Mouse (Mus musculus): ENCODE measurements around the gene Bzw1. TPM values are rescaled to one million over a fixed set of nuclear protein-coding genes. Genes with fewer than 3 reads are reported as not detected.

The Bzw1 gene
- 33.5 and 34.0 TPM in 2 replicates for polyA plus RNA-seq (2012; rRNA removed)

DNA sequence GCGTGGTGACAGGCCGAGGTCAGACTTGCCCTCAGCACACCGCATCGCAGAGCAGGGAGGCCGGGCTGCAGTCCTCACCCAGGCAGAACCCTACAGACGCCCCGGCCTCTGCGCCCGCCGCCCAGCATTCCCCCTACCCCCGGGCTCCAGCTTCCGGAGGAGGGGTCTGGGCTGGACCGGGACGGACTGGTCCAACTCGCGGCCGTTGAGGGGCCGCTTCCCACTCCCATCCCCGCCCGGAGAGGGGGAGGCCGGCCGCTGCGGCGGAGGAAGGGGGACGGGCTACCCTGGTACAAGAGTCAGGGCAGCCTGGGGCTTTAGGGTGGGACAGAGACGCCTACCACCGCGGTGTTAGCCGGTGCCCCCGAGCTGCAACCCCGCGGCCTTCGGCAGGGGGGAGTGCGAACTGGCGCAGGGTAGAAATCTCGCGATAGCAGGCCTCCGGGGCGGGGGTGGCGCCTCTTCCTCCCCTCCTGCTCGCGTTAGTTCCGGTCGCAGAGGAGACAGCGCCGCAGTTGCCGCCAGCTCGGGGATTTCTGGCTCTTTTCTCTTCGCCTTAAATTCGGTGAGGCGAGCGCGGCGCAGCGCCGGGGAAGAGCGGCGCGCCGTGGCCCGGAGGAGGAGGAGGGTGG, at the start of gene Bzw1:
Gene Bzw1 (plus strand): TSS at position 247 of the 632 bp plus-strand sequence.

DNA sequence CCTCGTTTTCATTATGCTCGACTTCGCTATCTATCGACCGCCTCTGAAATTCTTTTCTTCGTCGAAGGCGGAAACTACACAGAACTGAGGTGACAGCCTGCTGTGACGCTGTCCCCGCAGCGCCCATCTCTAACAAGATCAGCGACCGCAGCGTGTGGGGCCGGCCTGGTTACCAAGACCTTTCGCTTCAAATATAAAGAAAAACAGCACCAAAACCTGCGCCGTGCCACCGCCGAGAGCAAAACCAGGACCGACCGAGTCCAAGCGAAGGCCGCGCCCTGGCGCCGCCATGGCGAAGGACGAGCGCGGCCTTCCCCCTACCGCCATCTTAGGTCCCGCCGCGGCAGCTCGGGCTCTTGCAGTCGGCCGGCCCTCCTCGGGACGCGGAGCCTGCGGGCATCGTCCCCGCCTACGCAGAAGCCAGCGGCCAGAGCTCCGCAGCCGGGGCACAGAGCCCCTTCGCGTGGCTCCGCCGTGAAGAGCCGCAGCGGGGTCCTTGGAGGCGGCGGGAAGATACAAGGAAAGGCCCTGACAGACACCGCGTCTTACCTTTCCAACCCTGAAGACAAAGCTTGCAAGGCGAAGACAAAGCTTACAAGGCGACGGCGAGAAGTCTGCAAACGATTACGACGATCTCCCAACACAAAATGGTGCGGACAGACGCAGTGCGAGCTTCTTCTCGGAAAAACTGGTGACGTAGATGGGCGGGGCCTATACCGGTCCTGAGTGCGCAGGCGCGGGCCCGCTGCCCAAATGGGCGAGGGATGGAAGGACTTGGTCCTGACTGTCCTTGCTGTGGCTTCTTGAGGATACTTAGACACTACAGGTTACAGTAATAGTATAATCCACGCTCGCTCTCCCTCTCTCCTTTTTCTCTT, 30.9 kb downstream of the Bzw1 start, which contains the start of gene Clk1:
Gene Clk1 (minus strand): TSS at position 696 of the 878 bp plus-strand sequence.

DNA sequence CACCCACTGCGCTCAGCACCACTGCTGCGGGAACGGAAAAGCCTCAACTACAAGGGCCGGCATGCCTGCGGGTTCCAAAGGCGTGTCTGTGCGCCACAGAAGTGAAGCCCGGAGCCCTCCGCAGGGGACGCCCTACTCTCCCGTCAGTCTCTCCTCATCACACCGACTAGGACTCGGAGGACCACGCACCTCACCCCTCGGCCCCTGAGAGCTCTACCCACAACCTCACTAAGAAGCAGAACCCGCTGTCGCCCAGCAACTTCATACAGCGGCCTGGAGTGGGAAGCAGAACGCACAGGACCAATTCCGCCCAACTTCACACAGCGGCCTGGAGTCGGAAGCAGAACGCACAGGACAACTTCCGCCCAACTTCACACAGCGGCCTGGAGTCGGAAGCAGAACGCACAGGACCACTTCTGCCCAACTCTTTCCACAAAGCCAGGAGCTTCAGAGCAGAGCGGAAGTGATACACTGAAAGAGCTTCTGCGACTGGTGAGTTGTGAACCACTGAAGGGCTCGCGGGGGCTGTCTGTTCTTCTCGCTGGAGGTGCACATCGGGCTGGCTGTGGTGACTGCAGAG, 52.5 kb downstream of the Bzw1 start, which contains the start of the genes Nif3l1 and Ppil3:
Gene Nif3l1 (plus strand): TSS at position 9 of the 580 bp plus-strand sequence.
Gene Ppil3 (minus strand): TSS at position 344 of the 580 bp plus-strand sequence.

Other genes starting within 250 kb of the Bzw1 start
- 0.02 TPM in 2 replicates for gene Aox4, start 182.5 kb upstream of the Bzw1 start, polyA plus RNA-seq (2012; rRNA removed)
- gene Aox2, start 114.6 kb upstream of the Bzw1 start, polyA plus RNA-seq (2012; rRNA removed) = 0.01 TPM in 2 replicates
- 114 and 119 TPM in 2 replicates for gene Clk1, start 31.2 kb downstream of the Bzw1 start, polyA plus RNA-seq (2012; rRNA removed)
- 7.9 and 8.4 TPM in 2 replicates for gene Nif3l1, start 52.3 kb downstream of the Bzw1 start, polyA plus RNA-seq (2012; rRNA removed)
- 13.8 and 14.1 TPM in 2 replicates for gene Ppil3, start 52.6 kb downstream of the Bzw1 start, polyA plus RNA-seq (2012; rRNA removed)
- gene Orc2, start 112.2 kb downstream of the Bzw1 start, polyA plus RNA-seq (2012; rRNA removed) = 7.9 and 8.3 TPM in 2 replicates
- gene Fam126b, start 193.4 kb downstream of the Bzw1 start, polyA plus RNA-seq (2012; rRNA removed) = 1.5 and 2.2 TPM in 2 replicates
- 92.3 and 100 TPM in 2 replicates for gene Ndufb3, start 193.5 kb downstream of the Bzw1 start, polyA plus RNA-seq (2012; rRNA removed)

All from liver, embryonic 18 days (tissue).